Mouse (Mus musculus) G1E (cell line): ENCODE measurements at regions not wholly inside any gene's neighbourhood (a gene's known extent, or its start where the extent isn't known, plus 50 kb on each side); places are given as distances from the start of the nearest gene placed in this dataset.

Experiments used
- ATAC-seq: 2 replicates; pipeline ENCODE4 v1.8.0; 2016; ENCODE audit warnings: mild to moderate bottlenecking; ENCODE audit not compliant: insufficient number of reproducible peaks, poor library complexity, low FRiP score, severe bottlenecking; ENCODE audit errors: extremely low read depth
- DNase-seq: peaks from one replicate; pipeline ENCODE4 v3.0.0; 2012; ENCODE audit warnings: low spot score
- H3K27me3 ChIP-seq: 2 replicates; pipeline ENCODE4 v1.6.1; 2012; ENCODE audit warnings: mild to moderate bottlenecking, low read length, inconsistent platforms; ENCODE audit not compliant: insufficient read depth
- H3K36me3 ChIP-seq: replicated peaks from 2 replicates; pipeline ENCODE3; 2012; ENCODE audit warnings: mild to moderate bottlenecking, inconsistent platforms
- H3K4me1 ChIP-seq: 2 replicates; pipeline ENCODE4 v1.6.1; 2012; ENCODE audit warnings: low read depth, low read length, inconsistent platforms, mixed read lengths; ENCODE audit not compliant: insufficient read depth
- H3K4me3 ChIP-seq: 2 replicates; pipeline ENCODE4 v1.5.1; 2012; ENCODE audit warnings: low read depth, mild to moderate bottlenecking, inconsistent platforms, low read length, moderate library complexity, mixed read lengths
- H3K9me3 ChIP-seq: replicated peaks from 2 replicates; pipeline ENCODE4 v1.6.1; 2012; ENCODE audit warnings: inconsistent platforms
- CTCF ChIP-seq: IDR thresholded peaks from 2 replicates; pipeline ENCODE4 v1.5.1; 2012; ENCODE audit warnings: low read depth, low read length, inconsistent platforms, mixed read lengths
- GATA1 ChIP-seq: IDR thresholded peaks from 2 replicates; pipeline ENCODE4 v1.6.1; 2012; ENCODE audit warnings: borderline replicate concordance, low read length, inconsistent platforms, mixed read lengths
- GATA2 ChIP-seq: IDR thresholded peaks from 2 replicates; pipeline ENCODE4 v1.6.1; 2012; ENCODE audit warnings: low read depth, low read length, inconsistent platforms, borderline replicate concordance
- POLR2AphosphoS5 ChIP-seq: IDR thresholded peaks from 2 replicates; pipeline ENCODE4 v1.6.1; 2012; ENCODE audit warnings: low read depth, low read length, inconsistent platforms; ENCODE audit not compliant: insufficient replicate concordance
- TAL1 ChIP-seq: conservative IDR thresholded peaks from 2 replicates; pipeline ENCODE4 v1.6.1; 2012; ENCODE audit warnings: low read depth, low read length, inconsistent platforms, mixed read lengths

DNA sequence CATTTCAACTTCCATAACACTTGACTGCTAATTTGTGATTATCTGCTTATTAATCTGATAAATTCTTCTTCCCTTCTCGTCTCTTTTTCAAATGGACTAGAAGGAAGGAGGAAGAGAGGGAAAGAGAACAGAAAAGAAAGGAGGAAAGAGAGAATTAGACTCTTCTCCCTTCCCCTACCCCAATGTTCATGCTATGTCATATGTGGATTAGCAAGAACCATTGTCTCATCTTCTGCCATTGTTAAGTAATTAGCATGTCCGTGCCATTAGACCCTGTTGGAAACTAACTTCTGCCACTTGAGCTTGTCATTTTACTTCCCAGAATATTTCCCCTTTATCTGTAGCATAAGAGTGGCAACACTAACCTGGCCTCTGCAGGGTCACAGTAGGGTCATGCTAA, 78.8 kb upstream of the Serbp1 start:
- Histone ChIP-seq H3K4me1 (peaks cover 56% of the 10 kb centered on the region), H3K4me3 (no peak overlapping the region; the same call in 1 of the 2 replicates), H3K27me3 (no peaks in the 10 kb centered on the region; the same call in 1 of the 2 replicates), H3K9me3 (no peaks in the 10 kb centered on the region), H3K36me3 (no peaks in the 10 kb centered on the region)
- TF ChIP-seq POLR2AphosphoS5 (no peak), TAL1 (no peak), GATA2 (no peak), GATA1 (no peak), CTCF (no peak)
- no peak for DNase-seq
- ATAC-seq: no peak

DNA sequence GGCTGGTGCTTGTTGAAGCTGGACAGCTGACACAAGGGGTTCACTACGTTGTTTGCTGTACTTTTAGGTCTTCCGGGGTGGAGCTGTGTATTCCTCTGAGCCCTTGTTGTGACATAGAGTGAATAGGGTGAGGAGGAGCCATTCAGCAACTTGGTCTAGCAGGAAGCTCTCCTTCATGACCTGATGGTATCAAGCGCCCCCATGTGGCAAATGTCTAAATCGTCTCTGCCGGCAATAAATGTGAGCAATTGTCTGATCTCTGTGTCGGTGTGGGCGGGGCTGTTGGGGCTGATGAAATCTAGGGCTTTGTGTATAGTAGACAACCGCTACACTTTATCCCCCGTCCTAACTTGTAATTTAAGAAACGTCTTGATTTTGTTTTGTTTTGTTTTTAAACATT, 79.2 kb upstream of the Serbp1 start:
- Histone ChIP-seq H3K9me3 (no peaks in the 10 kb centered on the region), H3K27me3 (no peaks in the 10 kb centered on the region; the same call in 1 of the 2 replicates), H3K4me3 (no peak overlapping the region), H3K4me1 (peaks cover 53% of the 10 kb centered on the region), H3K36me3 (no peaks in the 10 kb centered on the region)
- DNase-seq: peak; percentile 45
- peak; percentile 56 for ATAC-seq
- TF ChIP-seq CTCF (peak; percentile 59; the same call in 1 of the 2 replicates), GATA2 (no peak)

DNA sequence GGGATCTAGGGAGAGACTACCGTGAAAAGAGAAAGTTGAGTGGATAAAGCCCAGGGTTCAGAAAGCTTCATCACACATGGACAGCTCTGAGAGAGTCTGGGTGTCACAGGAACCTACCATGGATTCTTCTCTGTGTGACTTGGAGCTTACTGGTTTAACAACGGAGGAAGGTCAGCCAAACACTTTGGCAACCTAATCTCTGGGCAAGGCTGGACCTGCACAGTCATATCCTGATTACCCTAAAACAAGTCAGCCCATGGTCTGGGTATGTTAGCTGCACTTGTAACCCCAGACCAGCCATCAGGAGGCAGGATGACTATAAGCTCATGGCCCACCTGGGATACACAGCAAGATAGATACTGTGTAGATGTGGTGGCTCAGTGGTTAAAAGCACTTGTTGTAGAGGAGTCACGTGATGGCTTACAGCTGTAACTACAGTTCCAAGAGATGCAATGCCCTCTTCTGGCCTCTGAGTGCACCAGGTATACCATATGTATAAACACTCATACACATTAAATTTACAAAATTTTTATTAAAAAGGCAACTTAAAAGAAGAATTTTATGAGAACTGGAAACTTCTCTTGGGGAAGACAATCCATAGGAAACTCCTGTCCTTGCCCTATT, 85.0 kb upstream of the Serbp1 start:
- Histone ChIP-seq H3K36me3 (no peaks in the 10 kb centered on the region), H3K4me3 (no peak overlapping the region), H3K9me3 (no peaks in the 10 kb centered on the region), H3K4me1 (peaks cover 4% of the 10 kb centered on the region; the same call in 1 of the 2 replicates), H3K27me3 (peaks cover 3% of the 10 kb centered on the region; the same call in 1 of the 2 replicates)
- DNase-seq (no peak), ATAC-seq (peak; percentile 40)
- TF ChIP-seq GATA1: no peak
- no peak for TF ChIP-seq CTCF
- TF ChIP-seq TAL1: no peak
- TF ChIP-seq GATA2: no peak
- no peak for TF ChIP-seq POLR2AphosphoS5

DNA sequence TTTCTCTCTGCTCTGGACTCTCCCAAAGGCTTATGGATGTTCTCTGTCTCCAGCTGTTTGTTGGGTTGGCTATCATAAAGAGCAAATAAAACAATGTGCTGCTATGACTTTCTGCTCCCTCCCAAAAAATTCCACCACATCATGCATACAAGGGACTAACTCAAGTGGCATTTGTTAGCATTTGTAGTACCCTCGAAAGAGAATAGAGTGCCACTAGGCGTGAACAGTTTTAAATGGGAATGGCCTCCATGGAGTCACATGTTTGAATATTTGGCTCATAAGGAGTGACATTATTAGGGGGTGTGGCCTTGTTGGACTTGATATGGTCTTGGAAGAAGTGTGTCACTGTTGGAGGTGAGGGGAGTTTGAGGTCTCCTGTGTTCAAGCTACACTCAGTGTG, 86.5 kb upstream of the Serbp1 start:
- no peak for DNase-seq
- Histone ChIP-seq H3K4me1 (peaks cover 7% of the 10 kb centered on the region; the same call in 1 of the 2 replicates), H3K9me3 (no peaks in the 10 kb centered on the region), H3K4me3 (no peak overlapping the region), H3K27me3 (peaks cover 3% of the 10 kb centered on the region; the same call in 1 of the 2 replicates), H3K36me3 (no peaks in the 10 kb centered on the region)
- TF ChIP-seq CTCF (no peak), POLR2AphosphoS5 (no peak), GATA1 (no peak), TAL1 (no peak), GATA2 (no peak)
- ATAC-seq: no peak

DNA sequence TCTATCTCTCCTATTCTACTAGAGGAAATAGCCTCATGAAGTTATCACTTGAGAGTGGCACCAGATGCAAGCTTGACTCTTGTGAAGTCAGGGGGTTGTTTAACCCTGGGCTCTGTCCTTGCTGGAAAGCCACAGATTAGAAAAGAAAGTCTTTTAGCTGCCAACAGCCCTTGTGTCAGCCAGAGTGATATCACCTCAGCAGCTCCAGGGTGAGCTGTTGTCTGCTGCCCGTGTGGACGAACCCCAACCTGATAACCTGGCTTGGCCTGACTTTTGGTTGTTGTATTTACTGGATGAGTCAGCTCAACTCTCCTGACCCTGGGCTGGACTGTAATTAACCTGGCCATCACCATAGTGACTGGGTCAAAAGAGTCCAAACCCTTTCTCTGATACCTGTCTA, 88.6 kb upstream of the Serbp1 start:
- peaks cover 10% of the 10 kb centered on the region; the same call in 1 of the 2 replicates for H3K4me1 ChIP-seq
- no peaks in the 10 kb centered on the region for H3K9me3 ChIP-seq
- no peaks in the 10 kb centered on the region for H3K36me3 ChIP-seq
- ATAC-seq (no peak), DNase-seq (no peak)
- H3K4me3 ChIP-seq: no peak overlapping the region
- H3K27me3 ChIP-seq: peaks cover 11% of the 10 kb centered on the region; the same call in 1 of the 2 replicates
- TF ChIP-seq POLR2AphosphoS5: no peak
- no peak for TF ChIP-seq TAL1
- no peak for TF ChIP-seq GATA2
- TF ChIP-seq GATA1: no peak
- TF ChIP-seq CTCF: no peak

DNA sequence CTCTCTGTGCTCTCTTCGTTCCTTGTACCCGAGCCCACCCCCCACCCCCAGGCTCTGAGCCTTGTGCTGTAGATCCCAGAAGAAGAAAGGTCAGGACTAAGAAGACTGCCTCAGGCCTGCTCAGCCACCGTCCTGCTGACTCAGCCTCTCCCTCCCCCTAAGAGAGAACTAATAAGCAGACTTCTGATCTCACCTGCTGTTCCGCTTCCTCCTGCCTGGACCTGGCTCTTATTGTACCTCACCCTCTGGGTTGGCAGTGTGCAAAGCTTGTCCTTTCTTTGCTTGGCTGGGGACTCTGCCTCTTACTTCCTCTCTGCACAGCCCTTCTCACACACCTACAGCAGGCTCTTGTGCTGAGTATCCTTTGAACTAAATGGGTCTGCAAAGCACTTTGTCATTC, 91.3 kb upstream of the Serbp1 start:
- TF ChIP-seq TAL1: no peak
- TF ChIP-seq CTCF: no peak
- TF ChIP-seq GATA1: no peak
- no peak for TF ChIP-seq POLR2AphosphoS5
- no peak for TF ChIP-seq GATA2
- Histone ChIP-seq H3K9me3 (no peaks in the 10 kb centered on the region), H3K36me3 (no peaks in the 10 kb centered on the region), H3K4me1 (peaks cover 11% of the 10 kb centered on the region), H3K27me3 (peaks cover 16% of the 10 kb centered on the region), H3K4me3 (no peak overlapping the region)
- DNase-seq (no peak), ATAC-seq (no peak)
